Mouse (Mus musculus) myocyte (in vitro differentiated cells): Measurements from ENCODE around the gene Sec14l1. TPM values are rescaled to one million over a fixed set of nuclear protein-coding genes. Genes with fewer than 3 reads are reported as not detected.

Source experiments
- H3K27me3 ChIP-seq: one replicate; pipeline ENCODE4 v1.6.1; 2011; ENCODE audit not compliant: control insufficient read depth, insufficient read depth, insufficient read length
- H3K36me3 ChIP-seq: one replicate; pipeline ENCODE4 v1.6.1; 2011; ENCODE audit not compliant: control insufficient read depth, insufficient read depth
- H3K4me2 ChIP-seq: one replicate; pipeline ENCODE4 v1.6.1; 2011; ENCODE audit warnings: low read depth, control low read depth
- H3K4me3 ChIP-seq: one replicate; pipeline ENCODE4 v1.5.1; 2011; ENCODE audit warnings: mild to moderate bottlenecking, control low read depth, moderate library complexity
- H3K79me2 ChIP-seq: one replicate; pipeline ENCODE4 v1.6.1; 2011; ENCODE audit not compliant: control insufficient read depth, insufficient read depth
- H3ac ChIP-seq: one replicate; pipeline ENCODE4 v1.6.1; 2011; ENCODE audit not compliant: control insufficient read depth, insufficient read length
- CEBPB ChIP-seq: IDR thresholded peaks from 2 replicates; pipeline ENCODE4 v1.6.1; 2011; ENCODE audit warnings: mild to moderate bottlenecking, moderate library complexity; ENCODE audit not compliant: poor library complexity, insufficient read depth, severe bottlenecking
- E2F4 ChIP-seq: IDR thresholded peaks from one replicate; pipeline ENCODE4 v1.6.1; 2011; ENCODE audit warnings: mild to moderate bottlenecking, control low read depth, moderate library complexity; ENCODE audit not compliant: insufficient read depth
- MAX ChIP-seq: IDR thresholded peaks from one replicate; pipeline ENCODE4 v1.6.1; 2011; ENCODE audit warnings: low read depth, mild to moderate bottlenecking, control low read depth
- MYOD1 ChIP-seq, 3 experiments: IDR thresholded peaks; one replicate each; pipeline ENCODE4 v1.6.1; 2011; ENCODE audit warnings: control low read depth in 2 of 3, low read depth in 2 of 3, mild to moderate bottlenecking in 2 of 3, moderate library complexity in 1 of 3; ENCODE audit not compliant: insufficient read length in 2 of 3, control insufficient read depth in 1 of 3
- MYOG ChIP-seq, 3 experiments: IDR thresholded peaks; one replicate each; pipeline ENCODE4 v1.6.1; 2011; ENCODE audit warnings: control low read depth in 2 of 3, low read depth in 2 of 3, mild to moderate bottlenecking in 2 of 3; ENCODE audit not compliant: insufficient read length in 2 of 3, control insufficient read depth in 1 of 3, insufficient read depth in 1 of 3
- POLR2A ChIP-seq: IDR thresholded peaks from one replicate; pipeline ENCODE4 v1.6.1; 2011; ENCODE audit warnings: low read depth, mild to moderate bottlenecking, control low read depth, moderate library complexity; ENCODE audit not compliant: insufficient read length
- POLR2AphosphoS2 ChIP-seq: IDR thresholded peaks from one replicate; pipeline ENCODE4 v1.6.1; 2011; ENCODE audit warnings: low read depth, control low read depth; ENCODE audit not compliant: insufficient read length
- REST ChIP-seq: IDR thresholded peaks from one replicate; pipeline ENCODE4 v1.6.1; 2011; ENCODE audit warnings: mild to moderate bottlenecking, control low read depth, moderate library complexity; ENCODE audit not compliant: insufficient read depth, insufficient read length
- SRF ChIP-seq: IDR thresholded peaks from one replicate; pipeline ENCODE4 v1.6.1; 2011; ENCODE audit warnings: low read depth; ENCODE audit not compliant: control insufficient read depth, insufficient read length
- TCF12 ChIP-seq: IDR thresholded peaks from one replicate; pipeline ENCODE4 v1.6.1; 2011; ENCODE audit warnings: mild to moderate bottlenecking, control low read depth; ENCODE audit not compliant: poor library complexity, insufficient read depth, severe bottlenecking
- TCF3 ChIP-seq: IDR thresholded peaks from one replicate; pipeline ENCODE4 v1.6.1; 2011; ENCODE audit warnings: low read depth, control low read depth; ENCODE audit not compliant: insufficient read length
- USF1 ChIP-seq: IDR thresholded peaks from one replicate; pipeline ENCODE4 v1.6.1; 2011; ENCODE audit warnings: low read depth, mild to moderate bottlenecking, control low read depth, moderate library complexity
- polyA plus RNA-seq: library from polyadenylated mRNA; unstranded; fragments of >200 nt; fragmentation: generic; extraction: Trizol; gene quantifications from one replicate; pipeline ENCODE4 v1.2.1, GENCODE M21; 2012; ENCODE audit warnings: missing spikeins

Sec14l1 gene
- polyA plus RNA-seq, 1 experiment, result 84.8 TPM

DNA sequence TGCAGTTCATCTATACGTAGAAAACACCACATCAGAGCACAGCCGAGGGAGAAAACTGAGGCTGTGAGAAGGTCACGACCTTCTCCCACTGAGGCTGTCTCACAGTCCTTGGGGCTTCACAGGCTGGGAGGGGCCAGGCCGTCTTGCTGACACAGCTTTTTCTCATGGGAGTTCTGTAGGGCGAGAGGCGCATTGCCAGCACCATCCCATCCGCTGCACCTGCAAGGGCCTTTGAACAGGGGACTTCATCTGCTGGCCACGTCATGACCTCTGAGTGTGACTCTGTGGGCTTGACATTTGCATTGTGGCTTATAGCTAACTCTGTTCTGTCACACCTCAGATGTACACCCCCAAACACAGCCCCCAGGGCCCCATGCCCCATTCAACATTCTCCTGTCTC lies 22.3 kb upstream of the Sec14l1 start:
- Histone ChIP-seq H3K4me3 (no peak overlapping the region), H3K36me3 (no peaks in the 10 kb centered on the region), H3K27me3 (no peaks in the 10 kb centered on the region), H3K4me2 (no peak overlapping the region), H3ac (no peak overlapping the region), H3K79me2 (no peaks in the 10 kb centered on the region)
- TF ChIP-seq TCF3 (no peak), POLR2A (no peak)

DNA sequence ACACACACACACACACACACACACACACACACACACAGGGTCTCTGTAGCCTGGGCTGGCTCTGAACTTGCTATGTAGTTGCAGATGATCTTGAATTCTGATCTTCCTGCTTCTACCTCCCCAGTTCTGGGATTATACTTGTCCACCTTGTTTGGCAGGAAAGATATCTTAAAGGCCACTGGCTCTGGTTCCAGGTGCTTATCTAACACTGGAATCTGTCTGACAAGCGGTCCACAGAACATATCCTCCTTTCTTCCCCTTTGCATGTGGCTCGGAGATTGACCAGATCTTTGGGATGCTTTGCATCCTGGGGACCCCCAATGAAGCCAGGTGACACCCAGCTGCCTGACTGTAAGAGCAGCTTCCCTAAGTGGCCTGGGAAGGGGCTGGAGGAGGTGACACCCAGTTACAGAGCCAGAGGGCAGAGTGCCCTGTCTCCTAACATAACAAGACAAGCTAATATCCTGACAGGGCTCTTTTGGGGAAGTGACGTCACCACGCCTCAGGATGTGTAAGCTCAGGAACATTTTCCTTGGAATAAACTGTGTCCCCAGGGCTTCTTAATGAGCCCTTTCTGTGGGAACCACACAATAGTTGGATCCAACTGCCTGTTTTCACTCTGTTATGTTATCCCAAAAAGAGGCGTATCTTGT lies 20.9 kb upstream of the Sec14l1 start:
- Histone ChIP-seq H3K4me3 (no peak overlapping the region), H3K36me3 (no peaks in the 10 kb centered on the region), H3K27me3 (no peaks in the 10 kb centered on the region), H3K79me2 (no peaks in the 10 kb centered on the region), H3ac (no peak overlapping the region), H3K4me2 (no peak overlapping the region)
- no peak for TF ChIP-seq REST
- no peak for TF ChIP-seq MAX
- no peak for TF ChIP-seq MYOG (IDR thresholded peaks at IDR 0.05; ENCODE audit: control insufficient read depth in 1 of 3, insufficient read depth in 1 of 3, insufficient read length in 2 of 3, low read depth in 2 of 3)
- no peak for TF ChIP-seq POLR2AphosphoS2
- no peak for TF ChIP-seq SRF
- TF ChIP-seq USF1, result no peak
- no peak for TF ChIP-seq TCF3
- no peak for TF ChIP-seq TCF12
- TF ChIP-seq CEBPB, result no peak
- no peak for TF ChIP-seq E2F4
- no peak for TF ChIP-seq MYOD1 (IDR thresholded peaks at IDR 0.05; ENCODE audit: control insufficient read depth in 1 of 3, insufficient read length in 2 of 3, low read depth in 2 of 3)
- no peak for TF ChIP-seq POLR2A

DNA sequence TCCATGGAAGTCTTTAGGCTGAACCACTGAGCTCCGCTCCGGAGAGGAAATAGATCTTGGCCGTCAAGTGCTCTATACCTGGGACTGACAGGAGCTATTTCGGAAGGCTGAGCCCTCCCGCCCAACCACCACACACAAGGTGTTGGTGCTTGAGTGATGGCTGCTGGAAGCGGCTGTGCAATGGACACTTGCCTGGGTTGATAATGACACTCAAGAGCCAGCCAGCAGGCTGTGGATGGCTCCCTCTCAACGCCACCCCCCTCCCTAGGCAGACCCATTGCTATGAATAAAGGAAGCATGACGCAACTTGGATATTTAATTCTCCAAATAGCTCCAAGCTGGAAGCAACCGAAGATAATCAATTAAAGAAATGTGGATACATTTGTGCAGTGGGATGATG lies 20.3 kb upstream of the Sec14l1 start:
- no peaks in the 10 kb centered on the region for H3K36me3 ChIP-seq
- no peaks in the 10 kb centered on the region for H3K79me2 ChIP-seq
- H3K27me3 ChIP-seq, result no peaks in the 10 kb centered on the region
- H3ac ChIP-seq, result no peak overlapping the region
- H3K4me3 ChIP-seq, result no peak overlapping the region
- TF ChIP-seq MAX (no peak), SRF (no peak), MYOG (IDR thresholded peaks at IDR 0.05; ENCODE audit: control insufficient read depth in 1 of 3, insufficient read depth in 1 of 3, insufficient read length in 2 of 3, low read depth in 2 of 3) (no peak), TCF12 (no peak), TCF3 (no peak), POLR2A (no peak)
- H3K4me2 ChIP-seq, result no peak overlapping the region

DNA sequence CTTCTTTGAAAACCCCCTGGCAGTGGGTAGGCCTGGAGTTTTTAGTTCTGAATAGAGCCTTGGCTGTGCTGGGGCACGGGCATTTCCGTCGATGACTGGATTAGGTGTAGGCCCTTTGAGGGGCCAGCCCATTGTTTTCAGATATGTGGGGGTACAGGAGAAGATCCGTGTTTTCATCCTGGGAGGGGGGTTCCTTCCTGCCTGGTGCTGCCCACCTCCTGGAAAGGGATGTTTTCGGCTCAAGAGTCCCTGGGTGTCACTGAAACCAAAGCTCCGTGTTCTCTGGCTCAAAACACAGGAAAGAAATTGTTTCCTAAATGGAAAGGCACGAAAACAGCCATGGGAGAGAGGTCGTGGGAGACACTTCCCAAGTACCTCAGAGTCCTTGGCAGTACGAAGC lies 17.9 kb upstream of the Sec14l1 start:
- H3K4me3 ChIP-seq, result no peak overlapping the region
- H3K36me3 ChIP-seq, result no peaks in the 10 kb centered on the region
- no peak overlapping the region for H3ac ChIP-seq
- no peak overlapping the region for H3K4me2 ChIP-seq
- TF ChIP-seq SRF (no peak), TCF12 (no peak), TCF3 (no peak), REST (no peak), MYOG (IDR thresholded peaks at IDR 0.05; ENCODE audit: control insufficient read depth in 1 of 3, insufficient read depth in 1 of 3, insufficient read length in 2 of 3, low read depth in 2 of 3) (no peak), POLR2AphosphoS2 (no peak), CEBPB (no peak), MAX (no peak)
- H3K27me3 ChIP-seq, result no peaks in the 10 kb centered on the region
- H3K79me2 ChIP-seq, result no peaks in the 10 kb centered on the region

DNA sequence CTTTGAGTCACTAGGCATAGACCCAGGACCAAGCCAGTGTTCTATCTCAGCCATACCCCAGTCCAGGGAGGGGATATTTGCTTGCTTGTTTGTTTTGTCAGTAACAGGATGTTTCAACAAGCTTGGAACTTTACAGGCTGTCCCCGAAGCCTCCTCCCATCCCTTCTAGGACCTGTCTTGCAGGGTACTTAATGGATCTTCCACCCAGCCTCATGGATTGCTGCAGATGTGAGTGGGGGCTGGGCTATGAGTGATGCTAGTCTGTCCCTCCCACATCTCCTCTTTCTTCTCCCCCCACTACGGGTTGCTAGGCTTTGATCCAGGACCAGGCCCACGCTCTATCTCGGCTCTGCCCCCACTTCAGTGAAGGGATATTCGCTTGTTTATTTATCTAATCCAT lies 16.8 kb upstream of the Sec14l1 start:
- Histone ChIP-seq H3K36me3 (no peaks in the 10 kb centered on the region), H3K27me3 (no peaks in the 10 kb centered on the region), H3K4me3 (no peak overlapping the region), H3K79me2 (no peaks in the 10 kb centered on the region), H3K4me2 (peak overlapping the region; percentile 43), H3ac (no peak overlapping the region)
- TF ChIP-seq POLR2AphosphoS2 (no peak), TCF3 (no peak), MYOD1 (IDR thresholded peaks at IDR 0.05; ENCODE audit: control insufficient read depth in 1 of 3, insufficient read length in 2 of 3, low read depth in 2 of 3) (no peak), E2F4 (no peak)

DNA sequence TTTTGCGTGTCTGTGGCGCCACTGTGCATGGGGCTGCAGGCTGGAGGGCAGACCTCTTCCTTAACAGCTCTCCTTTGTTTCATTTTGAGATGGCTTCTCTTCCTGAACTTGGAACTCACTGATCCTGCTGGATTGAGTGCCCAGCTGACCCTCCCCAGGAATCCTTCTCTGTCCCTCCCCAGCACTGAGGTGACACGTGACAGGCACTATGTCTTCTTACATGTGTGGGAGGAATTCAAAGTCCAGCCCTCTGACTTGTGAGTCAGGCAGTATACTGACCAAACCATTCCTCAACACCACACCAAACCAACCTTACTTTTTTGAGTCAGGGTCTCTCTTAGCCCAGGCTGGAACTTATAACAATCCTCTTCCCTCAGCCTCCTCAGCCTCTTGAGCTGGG lies 16.2 kb upstream of the Sec14l1 start:
- Histone ChIP-seq H3K27me3 (no peaks in the 10 kb centered on the region), H3K4me2 (peak overlapping the region; percentile 43), H3K4me3 (no peak overlapping the region), H3K79me2 (no peaks in the 10 kb centered on the region), H3K36me3 (no peaks in the 10 kb centered on the region), H3ac (no peak overlapping the region)
- TF ChIP-seq E2F4 (no peak), USF1 (peak; percentile 69)
